Mouse (Mus musculus) adrenal gland, postnatal 36 days (tissue): Measurements from ENCODE around the gene Frat1. TPM values are rescaled to one million over a fixed set of nuclear protein-coding genes. Genes with fewer than 3 reads are reported as not detected.

Experiments used
- DNase-seq, 2 experiments: peaks; one replicate each; pipeline ENCODE4 v3.0.0; 2021; ENCODE audit warnings: mixed read lengths in 1 of 2
- long read RNA-seq, 2 experiments: library from polyadenylated mRNA; stranded (forward); transcript quantifications; one replicate each; pipeline ENCODE4 v2.0.0; 2021; ENCODE audit warnings: borderline sequencing depth in 2 of 2
- total RNA-seq, 2 experiments: library from RNA; stranded (reverse); gene quantifications; 2 replicates each; pipeline ENCODE4 v1.2.3; 2021

Gene Frat1
- 1 to 10 TPM; 4.9 to 7.8 TPM for total RNA-seq
- long read RNA-seq, experiment 1, transcript Frat1-201 (1 exons, 2,614 nt): major isoform, 7 of 7 reads
- long read RNA-seq, experiment 1, partial matches to known transcripts: 0 of 7 reads
- long read RNA-seq, experiment 1, other reads (novel, unspliced or antisense): 0 of 7 reads
- long read RNA-seq, experiment 2, partial matches to known transcripts: 0 of 1 reads
- long read RNA-seq, experiment 2, other reads (novel, unspliced or antisense): 0 of 1 reads

- peak; percentile 87 to 90 for DNase-seq
Observed at GRCm38 (mm10) chr19:41829381-41830105, at the start of gene Frat1. Gene Frat1, plus strand, starts transcription at chr19:41829970.

GRCm38 (mm10) chr19:41786896-41787295, 42.9 kb upstream of the Frat1 start:
- DNase-seq: no peak

DNA sequence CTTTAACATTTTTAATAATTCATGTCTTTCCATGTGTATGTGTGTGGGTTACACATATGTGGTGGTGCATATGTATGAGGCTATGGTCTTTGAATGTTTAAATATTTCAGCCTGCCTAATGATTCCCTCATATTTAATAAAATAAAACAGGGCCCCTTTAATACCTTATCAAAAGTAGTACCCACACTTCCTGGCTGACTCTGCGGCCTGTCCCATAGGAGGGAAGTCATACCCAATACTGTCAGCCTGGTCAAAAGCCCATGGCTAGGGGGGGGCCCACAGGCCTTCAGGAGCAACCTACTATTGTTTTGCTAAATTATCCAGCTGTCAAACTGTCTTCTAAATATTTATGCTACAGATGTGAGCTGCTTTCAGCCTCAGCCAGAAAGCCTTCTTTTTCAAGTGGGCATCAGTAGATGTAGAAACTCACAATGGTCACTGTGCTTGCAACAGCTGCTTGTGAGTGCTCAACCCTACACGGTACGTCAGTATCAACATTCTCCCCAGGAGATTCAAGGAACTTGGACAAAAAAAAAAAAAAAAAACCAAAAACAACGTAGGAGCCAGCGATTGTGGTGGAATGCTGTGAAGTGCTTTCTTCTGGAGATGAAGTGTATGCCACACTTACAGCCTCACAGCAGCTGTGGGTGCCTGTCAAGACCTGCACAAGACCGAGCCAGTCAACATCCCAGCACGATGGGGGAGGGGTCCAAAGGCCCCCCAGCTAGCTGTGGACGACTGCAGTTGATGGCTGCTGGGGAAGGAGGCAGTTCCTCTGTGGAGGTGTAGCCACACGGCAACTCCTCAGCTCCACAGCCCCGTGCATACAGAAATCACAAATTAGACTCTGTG, 40.4 kb upstream of the Frat1 start:
- no peak for DNase-seq

GRCm38 (mm10) chr19:41791384-41791783, 38.4 kb upstream of the Frat1 start:
- DNase-seq: no peak

DNA sequence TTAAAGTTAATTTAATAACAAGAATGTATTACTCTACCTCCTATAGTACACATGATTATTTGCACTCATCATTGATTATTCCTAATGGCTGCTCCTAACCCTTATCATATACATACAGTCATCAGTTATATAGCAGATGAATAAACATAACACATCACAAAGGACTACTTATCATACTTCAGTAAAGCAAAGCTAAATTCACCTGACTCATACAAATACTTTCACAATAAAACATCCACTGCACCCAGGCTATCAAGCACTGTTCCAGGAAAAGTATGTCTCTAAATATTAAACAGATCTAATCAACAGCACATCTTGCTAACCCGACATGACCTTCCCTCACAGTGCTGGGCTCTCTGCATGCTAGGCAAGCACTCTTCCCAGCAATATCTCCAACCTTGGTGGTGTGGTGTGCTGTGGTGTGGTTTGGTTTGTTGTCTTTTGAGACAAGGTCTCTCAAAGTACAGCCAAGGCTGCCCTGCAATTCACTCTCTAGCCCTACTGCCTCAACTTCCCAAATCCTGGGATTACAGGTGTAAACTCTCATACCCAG, 36.8 kb upstream of the Frat1 start:
- no peak for DNase-seq

GRCm38 (mm10) chr19:41794017-41794416, 35.8 kb upstream of the Frat1 start:
- no peak for DNase-seq

GRCm38 (mm10) chr19:41794901-41795300, 34.9 kb upstream of the Frat1 start:
- DNase-seq: no peak

DNA sequence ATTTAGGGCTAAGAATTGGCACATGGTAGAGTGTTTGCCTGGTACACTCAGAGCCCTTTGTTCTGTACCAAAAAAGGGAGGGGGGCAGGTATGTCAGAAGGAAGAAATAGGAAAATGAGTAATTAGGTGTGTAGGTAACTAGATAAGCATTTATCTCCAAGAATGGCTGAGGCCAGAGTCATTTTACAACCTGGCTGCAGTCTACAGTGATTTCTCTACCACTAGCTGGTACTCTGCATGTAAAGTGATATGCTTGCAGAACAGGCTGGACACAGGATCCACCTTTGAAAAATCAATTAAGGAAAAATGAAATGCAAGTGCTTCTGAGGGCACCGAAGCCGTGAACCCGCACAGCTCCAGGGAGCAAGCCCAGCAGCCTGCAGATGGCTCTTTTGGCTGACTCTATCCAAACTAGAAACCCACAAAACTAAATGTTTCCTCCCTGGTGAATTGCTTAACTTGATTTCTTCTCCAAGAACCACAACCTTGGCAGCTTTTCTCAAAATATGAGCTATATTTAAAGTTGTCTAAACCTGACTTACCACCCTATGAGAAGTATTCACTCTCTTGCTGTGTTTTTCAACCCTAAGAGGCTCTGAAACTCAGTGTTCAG, 33.5 kb upstream of the Frat1 start:
- DNase-seq: no peak

DNA sequence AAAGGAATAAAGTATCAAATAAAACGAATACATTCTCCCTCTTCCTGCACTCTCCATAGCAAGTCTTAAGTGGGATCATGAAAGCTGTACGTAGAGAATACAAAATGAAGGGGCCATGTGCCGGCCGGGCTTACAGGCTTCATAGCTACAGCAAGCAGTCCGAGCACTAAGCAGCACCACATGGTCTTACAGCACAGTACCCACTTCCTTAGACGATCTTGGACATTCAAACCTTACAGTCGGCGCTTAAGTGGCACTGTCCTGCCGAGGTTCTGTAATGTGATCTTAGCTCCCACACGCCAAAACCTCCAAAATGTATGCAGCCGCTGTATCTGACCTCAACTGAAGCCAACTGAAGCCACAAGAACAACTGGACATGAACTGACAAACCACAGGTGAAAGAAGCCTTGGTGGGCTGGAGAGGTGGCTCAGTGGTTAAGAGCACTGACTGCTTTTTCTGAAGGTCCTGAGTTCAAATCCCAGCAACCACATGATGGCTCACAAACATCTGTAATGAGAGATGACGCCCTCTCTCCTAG, 32.9 kb upstream of the Frat1 start:
- no peak for DNase-seq

- DNase-seq: no peak
Observed at GRCm38 (mm10) chr19:41797536-41797935, 32.2 kb upstream of the Frat1 start.

DNA sequence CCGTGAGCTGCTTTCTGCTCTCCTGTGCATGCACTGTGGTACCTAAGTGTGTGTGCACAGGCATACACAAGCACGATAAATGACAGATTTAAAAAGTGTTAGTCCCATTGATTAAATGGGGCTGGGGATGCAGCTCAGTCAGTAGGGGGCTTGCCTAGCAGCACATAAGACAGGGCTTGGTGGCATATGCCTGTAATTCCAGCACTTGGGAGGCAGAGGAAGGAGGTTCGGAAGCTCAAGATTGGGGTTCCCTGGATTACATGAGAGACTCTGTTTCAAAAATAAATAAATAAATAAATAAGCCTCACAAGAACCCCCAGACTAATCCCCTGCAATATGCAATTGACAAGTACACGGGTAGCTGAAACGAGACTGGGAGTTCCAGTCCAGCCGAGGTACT, 29.3 kb upstream of the Frat1 start:
- DNase-seq: no peak

- DNase-seq: peak in 1 of 2 experiments; percentile 18
Observed at GRCm38 (mm10) chr19:41800986-41801741, 28.6 kb upstream of the Frat1 start.

GRCm38 (mm10) chr19:41801742-41802369, 27.9 kb upstream of the Frat1 start, which contains the start of gene Arhgap19:
Gene Arhgap19, minus strand, starts transcription at chr19:41802047.
- DNase-seq: peak; percentile 92 to 95

DNA sequence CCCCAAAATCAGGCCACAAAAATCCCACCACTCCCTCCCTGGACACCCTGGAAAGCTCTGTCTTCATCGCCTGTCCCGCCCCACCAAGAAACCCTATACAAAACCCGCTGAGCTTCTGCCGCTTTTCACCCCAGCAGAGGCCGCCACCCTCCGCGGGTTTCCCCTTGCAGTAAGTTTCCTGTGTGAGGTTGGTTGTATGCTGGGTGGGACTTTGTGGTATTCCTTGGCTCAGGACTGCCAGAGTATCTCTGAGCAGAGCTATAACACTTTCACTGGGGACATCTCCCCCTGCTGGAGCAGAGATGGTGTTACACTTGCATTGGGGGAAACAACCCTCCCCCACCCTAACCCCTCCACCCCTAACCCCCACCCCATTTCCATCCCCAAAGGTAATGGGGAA, 26.4 kb upstream of the Frat1 start:
- DNase-seq: no peak

GRCm38 (mm10) chr19:41805831-41806230, 23.9 kb upstream of the Frat1 start:
- no peak for DNase-seq

DNA sequence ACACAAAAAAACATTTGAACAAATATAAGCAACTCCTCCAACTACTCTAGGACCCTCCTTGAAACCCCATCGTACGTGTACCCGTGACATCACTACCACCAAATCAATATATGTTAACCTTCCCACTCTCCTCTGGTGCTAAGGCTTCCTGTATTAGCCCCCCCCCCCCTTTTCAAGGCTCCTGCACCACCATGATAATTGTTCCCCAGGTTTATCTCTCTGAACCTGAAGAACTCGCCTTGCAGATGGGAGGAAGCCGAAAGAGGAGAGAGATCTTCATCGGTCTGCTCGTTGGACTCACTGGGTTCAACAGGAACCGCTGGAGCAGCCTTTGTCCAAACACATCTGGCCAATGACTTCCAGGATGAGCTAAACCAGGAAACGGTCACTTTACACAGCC, 22.3 kb upstream of the Frat1 start:
- no peak for DNase-seq

DNA sequence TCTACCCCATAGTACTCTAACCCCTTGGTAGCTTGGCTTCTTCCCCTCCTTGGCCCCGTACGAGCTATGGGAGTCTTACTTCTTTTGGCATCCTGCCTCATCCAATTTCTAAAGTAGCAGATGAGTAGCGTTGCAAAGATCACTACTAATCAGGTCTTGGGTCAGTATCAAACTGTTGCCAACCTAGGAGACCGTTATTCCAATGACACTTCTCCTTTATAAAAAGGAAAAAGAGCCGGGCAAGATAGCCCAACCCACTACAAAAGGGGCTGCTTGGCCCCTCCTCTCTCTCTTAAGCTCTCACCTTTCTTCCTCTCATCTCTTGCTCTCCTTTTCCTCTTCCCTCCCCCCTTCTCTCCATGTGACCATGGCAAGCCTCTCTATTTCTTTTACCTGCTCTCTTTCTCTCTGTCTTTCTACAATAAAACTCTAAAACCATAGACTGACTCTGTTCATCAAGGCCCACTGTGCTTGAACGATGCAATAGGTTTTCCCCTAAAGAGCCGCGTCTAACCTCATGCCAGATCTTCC, 21.6 kb upstream of the Frat1 start:
- DNase-seq: no peak

GRCm38 (mm10) chr19:41810074-41810473, 19.7 kb upstream of the Frat1 start:
- no peak for DNase-seq

- DNase-seq: peak in 1 of 2 experiments; percentile 66
Observed at GRCm38 (mm10) chr19:41812525-41812924, 17.2 kb upstream of the Frat1 start.

DNA sequence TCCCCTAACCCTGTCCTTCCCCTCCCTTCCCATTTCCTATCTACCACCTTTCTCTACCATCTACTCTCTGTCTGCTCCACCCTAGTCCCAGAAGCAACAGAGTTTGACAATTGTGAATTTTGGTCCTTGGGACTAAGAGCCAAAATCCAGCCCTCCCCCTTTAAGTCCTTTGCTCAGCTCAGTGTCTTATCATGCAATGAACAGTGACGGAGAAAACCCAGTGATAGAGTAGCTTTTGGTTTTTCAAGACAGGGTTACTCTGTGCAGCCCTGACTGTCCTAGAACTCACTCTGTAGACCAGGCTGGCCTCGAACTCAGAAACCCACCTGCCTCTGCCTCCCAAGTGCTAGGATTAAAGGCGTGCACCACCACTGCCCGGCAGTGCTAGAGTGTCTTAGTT, 16.4 kb upstream of the Frat1 start:
- DNase-seq: no peak
